Mouse (Mus musculus) liver, embryonic 14.5 days (tissue): ENCODE measurements around the gene Exo1. TPM values are rescaled to one million over a fixed set of nuclear protein-coding genes. Genes with fewer than 3 reads are reported as not detected.

Experiments
- ATAC-seq: fragments of 200-750 bp; cut with Nextera tagmentation; 2 replicates; pipeline ENCODE4 v1.8.0; 2017; ENCODE audit warnings: moderate number of reproducible peaks, mild to moderate bottlenecking, moderate library complexity; ENCODE audit not compliant: insufficient read depth
- DNase-seq, 3 experiments: peaks; one replicate each; pipeline ENCODE4 v3.0.0-alpha.2; 2012 to 2013; ENCODE audit warnings: low read depth in 3 of 3, low spot score in 3 of 3
- H3K27ac ChIP-seq: fragments of 300-500 bp; sonication (generic); 2 replicates; pipeline ENCODE4 v1.5.1; 2014; ENCODE audit warnings: moderate library complexity, mild to moderate bottlenecking, control low read depth, inconsistent platforms
- H3K27me3 ChIP-seq: fragments of 300-500 bp; sonication (generic); 2 replicates; pipeline ENCODE4 v1.6.1; 2014; ENCODE audit warnings: mild to moderate bottlenecking, low read length, moderate library complexity; ENCODE audit not compliant: control insufficient read depth, insufficient read depth
- H3K36me3 ChIP-seq: fragments of 300-500 bp; sonication (generic); replicated peaks from 2 replicates; pipeline ENCODE4 v1.6.1; 2014; ENCODE audit warnings: low read depth; ENCODE audit not compliant: control insufficient read depth, insufficient read depth
- H3K4me1 ChIP-seq, 2 experiments: fragments of 200-500 bp in 1 of 2; fragments of 300-500 bp in 1 of 2; sonication (generic) in 1 of 2; replicated peaks; 2 replicates each; pipeline ENCODE4 v1.6.1; 2012 to 2014; ENCODE audit warnings: antibody characterized with exemption in 1 of 2, inconsistent platforms in 1 of 2, low read length in 1 of 2; ENCODE audit not compliant: control insufficient read depth in 2 of 2, insufficient read depth in 2 of 2
- H3K4me2 ChIP-seq: fragments of 300-500 bp; sonication (generic); 2 replicates; pipeline ENCODE4 v1.6.1; 2014; ENCODE audit warnings: low read depth, mild to moderate bottlenecking, control low read depth, moderate library complexity
- H3K4me3 ChIP-seq, 2 experiments: fragments of 200-500 bp in 1 of 2; fragments of 300-500 bp in 1 of 2; sonication (generic) in 1 of 2; 2 replicates each; pipeline ENCODE4 v1.5.1; 2012 to 2014; ENCODE audit warnings: low read depth in 2 of 2, low read length in 2 of 2, mild to moderate bottlenecking in 2 of 2, control low read depth in 1 of 2, inconsistent platforms in 1 of 2, moderate library complexity in 1 of 2; ENCODE audit not compliant: insufficient read depth in 1 of 2
- H3K9ac ChIP-seq: fragments of 300-500 bp; sonication (generic); replicated peaks from 2 replicates; pipeline ENCODE4 v1.6.1; 2014; ENCODE audit warnings: mild to moderate bottlenecking, control low read depth, moderate library complexity
- H3K9me3 ChIP-seq: fragments of 300-500 bp; sonication (generic); 2 replicates; pipeline ENCODE4 v1.6.1; 2016; ENCODE audit warnings: low read length, mixed read lengths; ENCODE audit not compliant: control insufficient read depth
- CTCF ChIP-seq: IDR thresholded peaks from 2 replicates; pipeline ENCODE4 v1.5.1; 2016; ENCODE audit warnings: antibody characterized with exemption, low read depth, control low read depth
- EP300 ChIP-seq: IDR thresholded peaks from 2 replicates; pipeline ENCODE4 v1.6.1; 2016; ENCODE audit warnings: antibody characterized with exemption, low read depth
- WGBS: fragments of 180-500 bp; shearing (Covaris S2); extraction: QIAGEN DNeasy Blood & Tissue Kit; methylation state at CpG from one replicate; pipeline ENCODE4 v1.1.7; 2014; ENCODE audit not compliant: insufficient replicate concordance; 5-methylcytosine and 5-hydroxymethylcytosine counted together
- polyA plus RNA-seq, 2 experiments: library from polyadenylated mRNA; depleted of rRNA in 1 of 2; stranded (reverse) in 1 of 2; unstranded in 1 of 2; fragments of >200 nt; fragmentation: Nextera tagmentation in 1 of 2; extraction: Ambion mirVana in 1 of 2; gene quantifications; 2 replicates each; pipeline versions ENCODE4 v1.2.1 to v1.2.3; 2012 to 2014

The Exo1 gene
- polyA plus RNA-seq (2012; rRNA removed): 4.8 and 10.9 TPM in 2 replicates
- 39.2 and 47.3 TPM in 2 replicates for polyA plus RNA-seq (2014; fragmentation: Nextera tagmentation; extraction: Ambion mirVana)

GRCm38 (mm10) chr1:175880453-175881296, at the start of gene Exo1:
Gene Exo1 (plus strand): TSS chr1:175880581.
- under 1% methylated on average over 66 of the region's 66 CpGs for WGBS
- DNase-seq (peak; percentile 66 to 78 (median 68)), ATAC-seq (peak; percentile 98)

GRCm38 (mm10) chr1:175855515-175855914, 24.9 kb upstream of the Exo1 start:
- Histone ChIP-seq H3K4me1 (no peaks in the 10 kb centered on the region), H3K9ac (no peak overlapping the region), H3K9me3 (no peaks in the 10 kb centered on the region), H3K36me3 (no peaks in the 10 kb centered on the region), H3K4me3 (no peak overlapping the region), H3K4me2 (no peak overlapping the region), H3K27me3 (no peaks in the 10 kb centered on the region), H3K27ac (no peak overlapping the region)
- ATAC-seq (no peak), DNase-seq (no peak)
- TF ChIP-seq EP300 (no peak), CTCF (no peak)
- 54% methylated on average over 1 of the region's 1 CpGs for WGBS

More at GRCm38 (mm10) chr1:175880453-175881296, at the start of gene Exo1:
- TF ChIP-seq EP300: no peak
- TF ChIP-seq CTCF: no peak
- Histone ChIP-seq H3K36me3 (peaks cover 20% of the 10 kb centered on the region), H3K4me2 (peak within 1 kb of the TSS; percentile 78), H3K9me3 (no peaks in the 10 kb centered on the region), H3K4me3 (peak within 1 kb of the TSS; percentile 96 to 100), H3K27me3 (no peaks in the 10 kb centered on the region), H3K9ac (peak within 1 kb of the TSS; percentile 84), H3K4me1 (peaks cover 8 to 13% of the 10 kb centered on the region in 2 experiments), H3K27ac (peak within 1 kb of the TSS; percentile 71)

GRCm38 (mm10) chr1:175867050-175867449, 13.3 kb upstream of the Exo1 start:
- no peaks in the 10 kb centered on the region for H3K36me3 ChIP-seq
- no peak overlapping the region for H3K4me2 ChIP-seq
- TF ChIP-seq CTCF: no peak
- no peak for TF ChIP-seq EP300
- ATAC-seq: no peak
- 37% methylated on average over 1 of the region's 1 CpGs for WGBS
- no peaks in the 10 kb centered on the region for H3K9me3 ChIP-seq
- H3K4me3 ChIP-seq: no peak overlapping the region
- H3K4me1 ChIP-seq: no peaks in the 10 kb centered on the region; a peak in 2 of 4 replicates
- no peaks in the 10 kb centered on the region for H3K27me3 ChIP-seq
- no peak overlapping the region for H3K9ac ChIP-seq
- no peak overlapping the region for H3K27ac ChIP-seq
- DNase-seq: no peak

- WGBS: 22% methylated on average over 5 of the region's 5 CpGs
These were observed 12.8 kb upstream of the Exo1 start for GRCm38 (mm10) chr1:175867558-175867957.

GRCm38 (mm10) chr1:175870716-175871115, 9.7 kb upstream of the Exo1 start:
- TF ChIP-seq CTCF: no peak
- TF ChIP-seq EP300: no peak
- H3K4me2 ChIP-seq: no peak overlapping the region
- H3K27me3 ChIP-seq: no peaks in the 10 kb centered on the region
- H3K4me3 ChIP-seq: no peak overlapping the region
- ATAC-seq (no peak), DNase-seq (no peak)
- no peaks in the 10 kb centered on the region for H3K9me3 ChIP-seq
- 62% methylated on average over 3 of the region's 3 CpGs for WGBS
- no peak overlapping the region for H3K27ac ChIP-seq
- no peaks in the 10 kb centered on the region for H3K4me1 ChIP-seq
- no peaks in the 10 kb centered on the region for H3K36me3 ChIP-seq
- no peak overlapping the region for H3K9ac ChIP-seq

More at GRCm38 (mm10) chr1:175867558-175867957, 12.8 kb upstream of the Exo1 start:
- H3K9ac ChIP-seq: no peak overlapping the region
- H3K9me3 ChIP-seq: no peaks in the 10 kb centered on the region
- no peaks in the 10 kb centered on the region for H3K36me3 ChIP-seq
- DNase-seq (no peak), ATAC-seq (no peak)
- H3K27me3 ChIP-seq: no peaks in the 10 kb centered on the region
- no peak overlapping the region for H3K4me2 ChIP-seq
- no peak overlapping the region for H3K27ac ChIP-seq
- H3K4me1 ChIP-seq: no peaks in the 10 kb centered on the region; a peak in 2 of 4 replicates
- TF ChIP-seq CTCF (peak; percentile 14; the same call in 1 of the 2 replicates), EP300 (no peak)
- H3K4me3 ChIP-seq: no peak overlapping the region
